Comparison of ENCODE assay signal across 29 mouse cellular contexts in the genomic region with DNA sequence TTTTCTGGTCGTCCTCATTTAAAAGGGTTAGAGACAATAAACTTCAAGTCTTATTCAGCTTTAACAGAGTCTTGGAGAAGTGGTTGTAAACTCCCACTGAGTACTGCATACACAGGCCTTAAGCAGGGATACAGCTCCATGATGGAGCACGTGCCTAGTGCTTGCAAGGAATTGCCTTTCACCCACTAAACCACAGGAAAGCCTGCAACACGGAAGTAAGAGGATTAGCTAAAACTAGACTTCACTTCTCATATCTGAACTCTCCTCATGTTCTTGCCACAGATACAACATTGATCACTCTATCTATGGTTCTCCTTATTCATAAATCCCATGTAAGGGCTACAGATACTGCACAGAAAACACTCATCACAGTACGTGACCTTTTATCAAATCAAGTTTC.
"Had no signal": no experiment of that assay in that cellular context is flagged by ENCODE, and none has a peak within 500 bp of the region (broad histone marks: within the 10 kb centered on the region; RNA-seq: fewer than 3 reads in every experiment).

No protein-coding gene starts in this region.

- H3K27me3 ChIP-seq: embryonic facial prominence, embryonic 12.5 days; embryonic facial prominence, embryonic 13.5 days; embryonic facial prominence, embryonic 15.5 days; forebrain, embryonic 12.5 days; forebrain, embryonic 13.5 days; forebrain, embryonic 15.5 days had no signal

- H3K4me3 ChIP-seq: embryonic facial prominence, embryonic 10.5 days; embryonic facial prominence, embryonic 12.5 days; embryonic facial prominence, embryonic 13.5 days; embryonic facial prominence, embryonic 15.5 days; erythroblast, embryonic 14.5 days; forebrain, embryonic 10.5 days; forebrain, embryonic 12.5 days; forebrain, embryonic 13.5 days; forebrain, embryonic 15.5 days; gastrocnemius, adult 2 months; heart, adult 2 months had no signal

- ATAC-seq: forebrain, embryonic 13.5 days; forebrain, embryonic 14.5 days; forebrain, embryonic 15.5 days; forebrain, embryonic 16.5 days; forebrain, postnatal 0 days had no signal

- H3K36me3 ChIP-seq: embryonic facial prominence, embryonic 10.5 days; embryonic facial prominence, embryonic 12.5 days; embryonic facial prominence, embryonic 13.5 days; embryonic facial prominence, embryonic 15.5 days; forebrain, embryonic 10.5 days; forebrain, embryonic 12.5 days; forebrain, embryonic 15.5 days had no signal

- DNase-seq: cerebellum, adult 18-20 months; cerebellum, adult 2 months; cerebellum, adult 8-10 months; cerebellum, adult 9-10 months; cerebellum, postnatal 10 days; cerebellum, postnatal 14 days; cerebellum, postnatal 25 days; cerebellum, postnatal 36 days; embryo, embryonic 11 days; forebrain, postnatal 0 days; gastrocnemius, adult 2 months; gastrocnemius, postnatal 10 days; gastrocnemius, postnatal 14 days; gastrocnemius, postnatal 25 days; gastrocnemius, postnatal 36 days; heart, adult 11 months; heart, adult 18-20 months; heart, adult 2 months had no signal

- H3K4me1 ChIP-seq: embryonic facial prominence, embryonic 10.5 days; embryonic facial prominence, embryonic 15.5 days; forebrain, embryonic 10.5 days; forebrain, embryonic 12.5 days; forebrain, embryonic 13.5 days; forebrain, embryonic 15.5 days had no signal

- H3K27ac ChIP-seq: embryonic facial prominence, embryonic 10.5 days; embryonic facial prominence, embryonic 12.5 days; embryonic facial prominence, embryonic 13.5 days; embryonic facial prominence, embryonic 15.5 days; forebrain, embryonic 10.5 days; forebrain, embryonic 12.5 days; forebrain, embryonic 13.5 days; forebrain, embryonic 15.5 days; gastrocnemius, adult 2 months; heart, adult 2 months had no signal
